Mouse (Mus musculus) intestine, embryonic 16.5 days (tissue): ENCODE measurements at regions not wholly inside any gene's neighbourhood (a gene's known extent, or its start where the extent isn't known, plus 50 kb on each side); places are given as distances from the start of the nearest gene placed in this dataset.

ENCODE experiments used
- ATAC-seq: fragments of 200-750 bp; cut with Nextera tagmentation; 2 replicates; pipeline ENCODE4 v1.8.0; 2017; ENCODE audit warnings: moderate TSS enrichment, moderate library complexity
- H3K27ac ChIP-seq: fragments of 300-500 bp; sonication (generic); 2 replicates; pipeline ENCODE4 v1.5.1; 2014; ENCODE audit warnings: mild to moderate bottlenecking, low read length
- H3K27me3 ChIP-seq: fragments of 300-500 bp; sonication (generic); replicated peaks from 2 replicates; pipeline ENCODE4 v1.6.1; 2014; ENCODE audit warnings: low read length, control low read depth, mixed read lengths; ENCODE audit not compliant: control insufficient read depth, insufficient read depth
- H3K36me3 ChIP-seq: fragments of 300-500 bp; sonication (generic); 2 replicates; pipeline ENCODE4 v1.6.1; 2014; ENCODE audit warnings: low read length, control low read depth; ENCODE audit not compliant: control insufficient read depth, insufficient read depth
- H3K4me1 ChIP-seq: fragments of 300-500 bp; sonication (generic); 2 replicates; pipeline ENCODE4 v1.6.1; 2014; ENCODE audit warnings: low read length, control low read depth, mixed read lengths; ENCODE audit not compliant: control insufficient read depth, insufficient read depth
- H3K4me2 ChIP-seq: fragments of 300-500 bp; sonication (generic); 2 replicates; pipeline ENCODE4 v1.6.1; 2014; ENCODE audit warnings: low read depth, low read length, control low read depth
- H3K4me3 ChIP-seq: fragments of 300-500 bp; sonication (generic); 2 replicates; pipeline ENCODE4 v1.5.1; 2014; ENCODE audit warnings: mild to moderate bottlenecking, low read length
- H3K9ac ChIP-seq: fragments of 300-500 bp; sonication (generic); 2 replicates; pipeline ENCODE4 v1.6.1; 2014; ENCODE audit warnings: low read depth, low read length
- H3K9me3 ChIP-seq: fragments of 300-500 bp; sonication (generic); 2 replicates; pipeline ENCODE4 v1.6.1; 2016; ENCODE audit warnings: low read length, control low read depth; ENCODE audit not compliant: control insufficient read depth
- WGBS: fragments of 180-500 bp; shearing (Covaris S2); extraction: QIAGEN DNeasy Blood & Tissue Kit; methylation state at CpG from one replicate; pipeline ENCODE4 v1.1.7; 2014; 5-methylcytosine and 5-hydroxymethylcytosine counted together

GRCm38 (mm10) chr1:138908860-138909259 is 52.2 kb upstream of the 2310009B15Rik start:
- WGBS = 79% methylated on average over 5 of the region's 5 CpGs

GRCm38 (mm10) chr1:138909654-138910053 is 53.0 kb upstream of the 2310009B15Rik start:
- no peak for ATAC-seq

More at GRCm38 (mm10) chr1:138908860-138909259, 52.2 kb upstream of the 2310009B15Rik start:
- H3K4me2 ChIP-seq = no peak overlapping the region
- H3K27ac ChIP-seq = no peak overlapping the region
- no peak overlapping the region for H3K4me3 ChIP-seq
- H3K9me3 ChIP-seq = no peaks in the 10 kb centered on the region
- ATAC-seq = no peak
- no peaks in the 10 kb centered on the region for H3K4me1 ChIP-seq
- no peaks in the 10 kb centered on the region for H3K27me3 ChIP-seq
- H3K9ac ChIP-seq = no peak overlapping the region
- no peaks in the 10 kb centered on the region for H3K36me3 ChIP-seq

GRCm38 (mm10) chr1:138912156-138912616 is 51.0 kb upstream of the Dennd1b start:
- H3K4me1 ChIP-seq = no peaks in the 10 kb centered on the region
- peak overlapping the region; percentile 18; the same call in 1 of the 2 replicates for H3K4me3 ChIP-seq
- no peak overlapping the region for H3K27ac ChIP-seq
- no peaks in the 10 kb centered on the region for H3K9me3 ChIP-seq
- ATAC-seq = no peak
- WGBS = 15% methylated on average over 8 of the region's 8 CpGs
- H3K4me2 ChIP-seq = peak overlapping the region; percentile 30; the same call in 1 of the 2 replicates
- no peaks in the 10 kb centered on the region for H3K36me3 ChIP-seq
- no peak overlapping the region for H3K9ac ChIP-seq
- H3K27me3 ChIP-seq = no peaks in the 10 kb centered on the region

More at GRCm38 (mm10) chr1:138909654-138910053, 53.0 kb upstream of the 2310009B15Rik start:
- Histone ChIP-seq H3K27me3 (no peaks in the 10 kb centered on the region), H3K36me3 (no peaks in the 10 kb centered on the region), H3K9me3 (no peaks in the 10 kb centered on the region), H3K4me1 (no peaks in the 10 kb centered on the region), H3K4me3 (no peak overlapping the region), H3K9ac (no peak overlapping the region), H3K4me2 (no peak overlapping the region), H3K27ac (no peak overlapping the region)
- 55% methylated on average over 2 of the region's 2 CpGs for WGBS

GRCm38 (mm10) chr1:138912928-138913327 is 50.3 kb upstream of the Dennd1b start:
- ATAC-seq = peak; percentile 64
- 30% methylated on average over 5 of the region's 5 CpGs for WGBS

GRCm38 (mm10) chr1:138913428-138913827 is 49.8 kb upstream of the Dennd1b start:
- Histone ChIP-seq H3K4me2 (no peak overlapping the region), H3K9me3 (no peaks in the 10 kb centered on the region), H3K4me3 (no peak overlapping the region), H3K27ac (no peak overlapping the region), H3K4me1 (no peaks in the 10 kb centered on the region), H3K27me3 (no peaks in the 10 kb centered on the region), H3K9ac (no peak overlapping the region), H3K36me3 (no peaks in the 10 kb centered on the region)
- WGBS = 72% methylated on average over 4 of the region's 4 CpGs
- ATAC-seq = 0 out of 2 replicates have a peak, but pooled peaks have one; percentile 13

More at GRCm38 (mm10) chr1:138912928-138913327, 50.3 kb upstream of the Dennd1b start:
- Histone ChIP-seq H3K4me3 (no peak overlapping the region), H3K4me2 (peak overlapping the region; percentile 31; the same call in 1 of the 2 replicates), H3K9me3 (no peaks in the 10 kb centered on the region), H3K4me1 (no peaks in the 10 kb centered on the region), H3K27me3 (no peaks in the 10 kb centered on the region), H3K36me3 (no peaks in the 10 kb centered on the region), H3K9ac (no peak overlapping the region), H3K27ac (no peak overlapping the region)
